ENCODE assay signal across 8 mouse cellular contexts in genomic region chr7:80828146-80828860, GRCm38 (mm10). TPM values are rescaled to one million over a fixed set of nuclear protein-coding genes. Genes with fewer than 3 reads are reported as not detected.
A peak's percentile ranks its signal among the peaks of the same experiment; 100 is the strongest.
DNase-seq lines count a peak whose midpoint lies in the region.
"Had no signal": no experiment of that assay in that cellular context is flagged by ENCODE, and none has a peak within 500 bp of the region (broad histone marks: within the 10 kb centered on the region; RNA-seq: fewer than 3 reads in every experiment).

No protein-coding gene starts in this region.

- DNase-seq in right cerebral cortex, adult 18-20 months, result peak; percentile 35
- no peak for DNase-seq in right cerebral cortex, postnatal 14 days
- DNase-seq in adrenal gland, adult 2 months, result peak; percentile 78
- DNase-seq in lung, postnatal 10 days, result peak; percentile 61
- peak; percentile 63 for DNase-seq in thymus, postnatal 4 days
- DNase-seq in testis, postnatal 10 days (ENCODE audit: low spot score), result no peak
- no peak for DNase-seq in spleen, postnatal 14 days (ENCODE audit: low spot score in 2 of 2)
- DNase-seq: cerebellum, postnatal 10 days had no signal

RNA-seq across cellular contexts. Expression of gene Iqgap1, which starts 2.5 kb away (rescaled TPM):
- 10 to 100 TPM; 84.8 to 88.4 TPM for total RNA-seq in adrenal gland, adult 2 months (2021)
- 15.7 and 19.1 TPM in 2 replicates for polyA plus RNA-seq in adrenal gland, adult 2 months (2012; rRNA removed)

RNA-seq across cellular contexts. Expression of gene Zscan2, which starts 32.4 kb away (rescaled TPM):
- total RNA-seq in adrenal gland, adult 2 months (2021), result 1 to 10 TPM; 4.6 to 6.6 TPM
- 4.0 and 4.4 TPM in 2 replicates for polyA plus RNA-seq in adrenal gland, adult 2 months (2012; rRNA removed)

Comparison
In these comparisons a context has a peak if more than half of its experiments do, and no peak if none do; other contexts are left out.
1. DNase-seq: peak in right cerebral cortex, adult 18-20 months (single experiment), adrenal gland, adult 2 months (single experiment), lung, postnatal 10 days (single experiment) and thymus, postnatal 4 days (single experiment); none in right cerebral cortex, postnatal 14 days (single experiment), testis, postnatal 10 days (single experiment) and spleen, postnatal 14 days (0 of 2).